9 mouse cellular contexts compared by ENCODE assay signal in the genomic region with DNA sequence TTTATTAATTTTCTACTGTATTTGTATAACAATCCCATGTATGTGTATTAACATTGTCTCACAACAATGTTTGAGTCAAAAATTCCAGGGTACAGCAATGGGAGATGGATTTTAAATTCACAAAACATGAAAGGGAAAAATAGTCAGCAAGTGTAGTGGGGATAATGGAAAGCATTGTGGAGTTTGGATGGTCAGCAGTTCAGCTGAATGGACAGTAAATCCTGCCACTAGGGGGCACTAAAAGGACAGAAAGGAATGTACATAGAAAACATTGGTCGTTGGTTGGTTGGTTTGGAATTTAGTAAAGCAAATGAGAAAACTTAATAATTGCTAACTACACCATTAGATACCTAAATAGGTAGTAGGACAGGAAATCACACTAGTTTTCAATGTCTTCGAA.
A peak's percentile ranks its signal among the peaks of the same experiment; 100 is the strongest.
DNase-seq lines count a peak whose midpoint lies in the region; ATAC-seq and TF ChIP-seq lines count a peak whose summit lies in the region.
"Had no signal": no experiment of that assay in that cellular context is flagged by ENCODE, and none has a peak within 500 bp of the region (broad histone marks: within the 10 kb centered on the region; RNA-seq: fewer than 3 reads in every experiment).

No protein-coding gene starts in this region.

- H3K9ac ChIP-seq in stomach, embryonic 14.5 days (replicated peaks; ENCODE audit: low read depth, low read length), result no peak overlapping the region
- H3K9ac ChIP-seq: neural tube, embryonic 12.5 days had no signal

- H3K4me3 ChIP-seq in E14TG2a.4 (replicated peaks; ENCODE audit: low read length), result no peak overlapping the region
- no peak overlapping the region for H3K4me3 ChIP-seq in limb, embryonic 10.5 days
- H3K4me3 ChIP-seq in stomach, embryonic 14.5 days (ENCODE audit: low read depth, low read length), result no peak overlapping the region
- H3K4me3 ChIP-seq: neural tube, embryonic 12.5 days had no signal

- H3K4me2 ChIP-seq in stomach, embryonic 14.5 days (replicated peaks; ENCODE audit: low read depth, low read length), result no peak overlapping the region
- H3K4me2 ChIP-seq: neural tube, embryonic 12.5 days had no signal

- no peaks in the 10 kb centered on the region for H3K9me3 ChIP-seq in E14TG2a.4 (ENCODE audit: low read length)
- no peaks in the 10 kb centered on the region for H3K9me3 ChIP-seq in limb, embryonic 10.5 days (replicated peaks)
- H3K9me3 ChIP-seq in stomach, embryonic 14.5 days (ENCODE audit: control insufficient read depth, low read depth, low read length), result no peaks in the 10 kb centered on the region
- H3K9me3 ChIP-seq: neural tube, embryonic 12.5 days had no signal

- TF ChIP-seq CTCF in E14TG2a.4 (conservative IDR thresholded peaks at IDR 0.05; ENCODE audit: low read length), result peak; percentile 61
- TF ChIP-seq CTCF in brain, embryonic 14.5 days (IDR thresholded peaks at IDR 0.05; ENCODE audit: borderline replicate concordance, extremely low read depth, insufficient read depth, insufficient read length), result peak; percentile 68; the same call in 1 of the 2 replicates

- WGBS in limb, embryonic 10.5 days, result 30% methylated on average over 2 of the region's 2 CpGs
- 31% methylated on average over 2 of the region's 2 CpGs for WGBS in stomach, embryonic 14.5 days

- no peak for TF ChIP-seq POLR2A in brain, embryonic 14.5 days (IDR thresholded peaks at IDR 0.05; ENCODE audit: borderline replicate concordance, extremely low read depth, insufficient read depth, insufficient read length, poor library complexity, severe bottlenecking)

- intact Hi-C loops in gastrocnemius, postnatal 36 days (cut with DNase I), result no loop called here

- H3K4me1 ChIP-seq in E14TG2a.4 (replicated peaks; ENCODE audit: low read depth, low read length), result no peaks in the 10 kb centered on the region
- H3K4me1 ChIP-seq in limb, embryonic 10.5 days, result no peaks in the 10 kb centered on the region
- no peaks in the 10 kb centered on the region for H3K4me1 ChIP-seq in stomach, embryonic 14.5 days (ENCODE audit: control insufficient read depth, insufficient read depth, low read length)
- H3K4me1 ChIP-seq: neural tube, embryonic 12.5 days had no signal

- H3K27me3 ChIP-seq in E14TG2a.4 (ENCODE audit: insufficient read depth, low read length), result no peaks in the 10 kb centered on the region
- no peaks in the 10 kb centered on the region for H3K27me3 ChIP-seq in limb, embryonic 10.5 days (ENCODE audit: low read depth, poor library complexity, severe bottlenecking)
- H3K27me3 ChIP-seq in stomach, embryonic 14.5 days (ENCODE audit: control insufficient read depth, insufficient read depth, low read length), result no peaks in the 10 kb centered on the region
- H3K27me3 ChIP-seq: neural tube, embryonic 12.5 days had no signal

- no peaks in the 10 kb centered on the region for H3K36me3 ChIP-seq in E14TG2a.4 (ENCODE audit: insufficient read depth, low read length)
- H3K36me3 ChIP-seq in limb, embryonic 10.5 days, result no peaks in the 10 kb centered on the region
- no peaks in the 10 kb centered on the region for H3K36me3 ChIP-seq in stomach, embryonic 14.5 days (ENCODE audit: control insufficient read depth, insufficient read depth, low read length)
- H3K36me3 ChIP-seq: neural tube, embryonic 12.5 days had no signal

- no peak overlapping the region for H3K27ac ChIP-seq in limb, embryonic 10.5 days
- no peak overlapping the region for H3K27ac ChIP-seq in stomach, embryonic 14.5 days (ENCODE audit: low read length)
- H3K27ac ChIP-seq: neural tube, embryonic 12.5 days had no signal

- DNase-seq in heart, postnatal 4 days, result peak; percentile 40
- no peak for DNase-seq in heart, adult 9 months (ENCODE audit: low spot score in 2 of 2)
- peak; percentile 85 for DNase-seq in brain, embryonic 14.5 days (ENCODE audit: low read depth)
- peak; percentile 60 for DNase-seq in forelimb bud, embryonic 11.5 days (ENCODE audit: low read depth, low spot score)
- peak; percentile 33 for DNase-seq in limb, embryonic 10.5 days (ENCODE audit: low spot score)
- no peak for DNase-seq in gastrocnemius, postnatal 36 days

- 0 out of 2 replicates have a peak, but pooled peaks have one; percentile 53 for ATAC-seq in stomach, embryonic 14.5 days (ENCODE audit: insufficient number of reproducible peaks, insufficient read depth, low FRiP score, low read depth)

Comparison
In these comparisons a context has a peak if more than half of its experiments do, and no peak if none do; other contexts are left out.
1. DNase-seq: peak in heart, postnatal 4 days (single experiment), brain, embryonic 14.5 days (single experiment), forelimb bud, embryonic 11.5 days (single experiment) and limb, embryonic 10.5 days (single experiment); none in heart, adult 9 months (0 of 2) and gastrocnemius, postnatal 36 days (0 of 2).